Mouse (Mus musculus) hindbrain, embryonic 10.5 days (tissue): ENCODE results near the gene AC129217.1. TPM values are rescaled to one million over a fixed set of nuclear protein-coding genes. Genes with fewer than 3 reads are reported as not detected.
"Not testable (repeated sequence)": the region's sequence is repeated elsewhere in the genome, so short reads cannot be mapped to it uniquely, and the experiment has no call there.

Experiments used
- DNase-seq: peaks from one replicate; pipeline ENCODE4 v3.0.0-alpha.2; 2017; ENCODE audit warnings: low spot score
- H3K27ac ChIP-seq: fragments of 300-500 bp; sonication (generic); 2 replicates; pipeline ENCODE4 v1.5.1; 2016; ENCODE audit warnings: mild to moderate bottlenecking, moderate library complexity
- H3K27me3 ChIP-seq: fragments of 300-500 bp; sonication (generic); 2 replicates; pipeline ENCODE4 v1.6.1; 2016; ENCODE audit warnings: mild to moderate bottlenecking; ENCODE audit not compliant: poor library complexity, insufficient read depth, severe bottlenecking
- H3K36me3 ChIP-seq: fragments of 300-500 bp; sonication (generic); 2 replicates; pipeline ENCODE4 v1.6.1; 2016; ENCODE audit warnings: mild to moderate bottlenecking, moderate library complexity
- H3K4me1 ChIP-seq: fragments of 300-500 bp; sonication (generic); replicated peaks from 2 replicates; pipeline ENCODE4 v1.6.1; 2016; ENCODE audit warnings: mild to moderate bottlenecking
- H3K4me3 ChIP-seq: fragments of 300-500 bp; sonication (generic); 2 replicates; pipeline ENCODE4 v1.5.1; 2016; ENCODE audit warnings: mild to moderate bottlenecking, moderate library complexity
- H3K9me3 ChIP-seq: fragments of 300-500 bp; sonication (generic); 2 replicates; pipeline ENCODE4 v1.6.1; 2016; ENCODE audit warnings: mild to moderate bottlenecking, moderate library complexity
- WGBS: fragments of 180-500 bp; shearing (Covaris S2); methylation state at CpG from one replicate; pipeline ENCODE4 v1.1.7; 2016; 5-methylcytosine and 5-hydroxymethylcytosine counted together
- polyA plus RNA-seq: library from polyadenylated mRNA; unstranded; fragments of >200 nt; fragmentation: Nextera tagmentation; extraction: Ambion mirVana; gene quantifications from 2 replicates; pipeline ENCODE4 v1.2.1, GENCODE M21; 2016

The AC129217.1 gene
- polyA plus RNA-seq, 1 experiment from 2014 or later, result 0.31 TPM

- no peak for DNase-seq
- Histone ChIP-seq H3K27me3 (no peaks in the 10 kb centered on the region), H3K9me3 (no peaks in the 10 kb centered on the region), H3K4me3 (no peak overlapping the region), H3K4me1 (peaks cover 27% of the 10 kb centered on the region), H3K36me3 (peaks cover 62% of the 10 kb centered on the region), H3K27ac (no peak overlapping the region)
- WGBS, result 90% methylated on average over 11 of the region's 11 CpGs
These were observed 13.8 kb upstream of the AC129217.1 start for GRCm38 (mm10) chr19:8815812-8816211.

GRCm38 (mm10) chr19:8817001-8817400 is 12.6 kb upstream of the AC129217.1 start:
- no peak overlapping the region for H3K27ac ChIP-seq
- H3K9me3 ChIP-seq, result no peaks in the 10 kb centered on the region
- H3K36me3 ChIP-seq, result peaks cover 55% of the 10 kb centered on the region
- no peaks in the 10 kb centered on the region for H3K27me3 ChIP-seq
- peaks cover 36% of the 10 kb centered on the region for H3K4me1 ChIP-seq
- DNase-seq, result no peak
- WGBS, result 83% methylated on average over 3 of the region's 3 CpGs
- peak overlapping the region; percentile 100 for H3K4me3 ChIP-seq

- Histone ChIP-seq H3K27me3 (no peaks in the 10 kb centered on the region), H3K9me3 (no peaks in the 10 kb centered on the region), H3K27ac (peak overlapping the region; percentile 98), H3K36me3 (peaks cover 54% of the 10 kb centered on the region), H3K4me3 (peak overlapping the region; percentile 100), H3K4me1 (peaks cover 48% of the 10 kb centered on the region)
- no peak for DNase-seq
- WGBS, result 37% methylated on average over 14 of the region's 14 CpGs
These were observed 11.2 kb upstream of the AC129217.1 start for GRCm38 (mm10) chr19:8818301-8818798.

GRCm38 (mm10) chr19:8818801-8819595 is 10.6 kb upstream of the AC129217.1 start, which contains the start of gene Ttc9c:
Gene Ttc9c, minus strand, starts transcription at chr19:8819333.
- Histone ChIP-seq H3K27me3 (no peaks in the 10 kb centered on the region), H3K9me3 (no peaks in the 10 kb centered on the region), H3K4me1 (peaks cover 48% of the 10 kb centered on the region), H3K27ac (peak within 1 kb of the TSS; percentile 98), H3K4me3 (peak within 1 kb of the TSS; percentile 100), H3K36me3 (peaks cover 54% of the 10 kb centered on the region)
- under 1% methylated on average over 33 of the region's 33 CpGs for WGBS
- DNase-seq, result peak; percentile 97

GRCm38 (mm10) chr19:8819596-8820423 is 9.8 kb upstream of the AC129217.1 start, which contains the start of gene Hnrnpul2:
Gene Hnrnpul2, plus strand, starts transcription at chr19:8820010.
- peak; percentile 98 for DNase-seq
- H3K36me3 ChIP-seq, result peaks cover 54% of the 10 kb centered on the region
- no peaks in the 10 kb centered on the region for H3K27me3 ChIP-seq
- H3K4me1 ChIP-seq, result peaks cover 48% of the 10 kb centered on the region
- no peaks in the 10 kb centered on the region for H3K9me3 ChIP-seq
- under 1% methylated on average over 83 of the region's 83 CpGs for WGBS
- peak within 1 kb of the TSS; percentile 98 for H3K27ac ChIP-seq
- peak within 1 kb of the TSS; percentile 100 for H3K4me3 ChIP-seq

- Histone ChIP-seq H3K27me3 (no peaks in the 10 kb centered on the region), H3K27ac (peak overlapping the region; percentile 98), H3K4me1 (peaks cover 48% of the 10 kb centered on the region), H3K36me3 (peaks cover 54% of the 10 kb centered on the region), H3K4me3 (peak overlapping the region; percentile 100), H3K9me3 (no peaks in the 10 kb centered on the region)
- DNase-seq, result no peak
- under 1% methylated on average over 48 of the region's 48 CpGs for WGBS
These were observed 9.1 kb upstream of the AC129217.1 start for GRCm38 (mm10) chr19:8820424-8820956.

GRCm38 (mm10) chr19:8821146-8821545 is 8.4 kb upstream of the AC129217.1 start:
- H3K4me3 ChIP-seq, result peak overlapping the region; percentile 100
- H3K9me3 ChIP-seq, result no peaks in the 10 kb centered on the region
- H3K27ac ChIP-seq, result peak overlapping the region; percentile 98
- peaks cover 43% of the 10 kb centered on the region for H3K4me1 ChIP-seq
- H3K27me3 ChIP-seq, result no peaks in the 10 kb centered on the region
- 4% methylated on average over 7 of the region's 7 CpGs for WGBS
- DNase-seq, result no peak
- peaks cover 54% of the 10 kb centered on the region for H3K36me3 ChIP-seq

GRCm38 (mm10) chr19:8822696-8823095 is 6.9 kb upstream of the AC129217.1 start:
- H3K9me3 ChIP-seq, result no peaks in the 10 kb centered on the region
- peaks cover 29% of the 10 kb centered on the region for H3K4me1 ChIP-seq
- no peak overlapping the region for H3K27ac ChIP-seq
- H3K27me3 ChIP-seq, result no peaks in the 10 kb centered on the region
- H3K36me3 ChIP-seq, result peaks cover 58% of the 10 kb centered on the region
- WGBS, result 76% methylated on average over 8 of the region's 8 CpGs
- H3K4me3 ChIP-seq, result peak overlapping the region; percentile 100
- no peak for DNase-seq

GRCm38 (mm10) chr19:8830664-8831063 is 1.1 kb downstream of the AC129217.1 start:
- DNase-seq, result no peak
- H3K9me3 ChIP-seq, result no peaks in the 10 kb centered on the region
- 90% methylated on average over 8 of the region's 8 CpGs for whole genome bisulfite sequencing
- no peaks in the 10 kb centered on the region for H3K4me1 ChIP-seq
- H3K36me3 ChIP-seq, result peaks cover 100% of the 10 kb centered on the region
- H3K27me3 ChIP-seq, result no peaks in the 10 kb centered on the region
- H3K4me3 ChIP-seq, result no peak overlapping the region
- no peak overlapping the region for H3K27ac ChIP-seq

- DNase-seq, result no peak
- H3K4me1 ChIP-seq, result no peaks in the 10 kb centered on the region
- H3K4me3 ChIP-seq, result no peak overlapping the region
- no peak overlapping the region for H3K27ac ChIP-seq
- no peaks in the 10 kb centered on the region for H3K27me3 ChIP-seq
- no peaks in the 10 kb centered on the region for H3K9me3 ChIP-seq
- peaks cover 100% of the 10 kb centered on the region for H3K36me3 ChIP-seq
- 86% methylated on average over 11 of the region's 11 CpGs for WGBS
These were observed 1.7 kb downstream of the AC129217.1 start for GRCm38 (mm10) chr19:8831262-8831661.

- DNase-seq, result no peak
- Histone ChIP-seq H3K9me3 (no peaks in the 10 kb centered on the region), H3K27ac (no peak overlapping the region), H3K36me3 (peaks cover 88% of the 10 kb centered on the region), H3K4me1 (peaks cover 10% of the 10 kb centered on the region), H3K27me3 (no peaks in the 10 kb centered on the region), H3K4me3 (no peak overlapping the region)
- WGBS, result 94% methylated on average over 4 of the region's 4 CpGs
These were observed 3.4 kb downstream of the AC129217.1 start for GRCm38 (mm10) chr19:8832971-8833370.

- Histone ChIP-seq H3K4me1 (peaks cover 44% of the 10 kb centered on the region), H3K36me3 (peaks cover 58% of the 10 kb centered on the region)
- WGBS, result 97% methylated on average over 10 of the region's 10 CpGs
- H3K4me3 ChIP-seq, H3K27me3 ChIP-seq, DNase-seq, H3K9me3 ChIP-seq, H3K27ac ChIP-seq: not testable (repeated sequence)
These were observed 6.8 kb downstream of the AC129217.1 start for GRCm38 (mm10) chr19:8836327-8836726.
